Mouse (Mus musculus): ENCODE measurements around the gene Cck. TPM values are rescaled to one million over a fixed set of nuclear protein-coding genes. Genes with fewer than 3 reads are reported as not detected.

The Cck gene
- polyA plus RNA-seq, 1 experiment: not detected

DNA sequence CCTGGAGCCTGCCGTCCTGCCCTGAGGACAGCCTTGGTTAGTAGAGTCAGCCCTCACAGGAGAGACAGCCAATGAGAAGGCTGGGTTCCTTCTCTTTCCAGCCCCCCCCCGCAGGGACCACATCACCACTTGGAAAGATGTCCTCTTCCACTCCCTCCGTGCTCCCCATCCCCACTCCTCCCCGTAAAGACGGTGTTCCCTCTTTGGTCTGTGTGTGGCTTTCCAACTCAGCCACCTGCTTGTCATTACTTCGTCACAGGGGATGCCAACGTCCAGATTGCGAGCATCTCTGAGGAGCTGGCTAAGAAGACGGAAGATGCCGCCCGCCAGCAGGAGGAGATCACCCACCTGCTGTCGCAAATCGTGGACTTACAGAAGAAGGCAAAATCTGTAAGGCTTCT is 49.1 kb downstream of the Cck start:
- H3K4me1 ChIP-seq (ENCODE audit: control insufficient read depth, insufficient read depth, low read length): peaks cover 15% of the 10 kb centered on the region
- H3K27ac ChIP-seq (ENCODE audit: insufficient read depth, low read depth, low read length): no peak overlapping the region
- 76% methylated on average over 13 of the region's 13 CpGs for WGBS
- H3K4me3 ChIP-seq (ENCODE audit: insufficient read depth, low read depth, low read length): no peak overlapping the region
- no peak for TF ChIP-seq POLR2A (IDR thresholded peaks at IDR 0.05; ENCODE audit: insufficient read depth, low read depth, low read length)
- TF ChIP-seq CTCF (IDR thresholded peaks at IDR 0.05; ENCODE audit: insufficient read depth, low read depth, low read length): no peak

DNA sequence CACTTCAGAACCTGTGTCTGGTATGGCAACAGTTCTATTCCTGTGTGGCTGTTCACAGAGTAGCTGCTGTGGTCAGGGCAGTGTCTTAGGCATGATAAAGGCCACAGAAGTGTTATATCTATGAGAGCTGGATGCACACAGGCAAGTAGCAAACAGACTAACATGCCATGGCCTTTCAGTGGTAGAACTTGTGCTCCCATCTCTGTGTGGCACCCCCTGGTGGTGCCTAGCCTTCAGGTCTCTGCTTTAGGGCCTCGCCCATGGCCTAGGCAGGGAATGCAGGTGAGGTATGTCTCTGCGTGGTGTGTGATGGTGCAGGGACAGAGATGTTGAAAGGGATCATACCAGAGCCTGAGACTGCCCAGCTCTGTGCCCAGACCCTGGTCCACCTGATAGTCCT is 50.1 kb downstream of the Cck start:
- TF ChIP-seq POLR2A (IDR thresholded peaks at IDR 0.05; ENCODE audit: insufficient read depth, low read depth, low read length) (no peak), CTCF (IDR thresholded peaks at IDR 0.05; ENCODE audit: insufficient read depth, low read depth, low read length) (no peak)
- WGBS: 88% methylated on average over 2 of the region's 2 CpGs
- H3K4me1 ChIP-seq (ENCODE audit: control insufficient read depth, insufficient read depth, low read length): peaks cover 11% of the 10 kb centered on the region
- no peak overlapping the region for H3K4me3 ChIP-seq (ENCODE audit: insufficient read depth, low read depth, low read length)
- no peak overlapping the region for H3K27ac ChIP-seq (ENCODE audit: insufficient read depth, low read depth, low read length)

DNA sequence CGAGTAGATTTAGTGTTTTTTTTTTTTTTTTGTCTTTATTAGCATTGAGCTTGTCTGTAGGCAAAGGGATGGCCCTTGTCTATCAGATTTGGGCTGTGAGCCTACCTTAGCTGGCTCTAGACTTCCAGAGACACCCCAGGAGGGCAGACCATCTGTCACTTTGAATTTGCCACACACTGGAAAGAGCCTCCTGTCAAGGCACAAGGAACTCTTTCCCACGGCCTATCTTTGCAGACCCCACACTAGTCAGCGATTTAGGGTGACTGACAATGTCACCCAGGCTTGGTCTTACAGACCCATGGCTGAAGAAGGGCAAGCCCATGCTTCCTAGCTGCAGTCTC is 51.2 kb downstream of the Cck start:
- peaks cover 10% of the 10 kb centered on the region for H3K4me1 ChIP-seq (ENCODE audit: control insufficient read depth, insufficient read depth, low read length)
- no peak for TF ChIP-seq CTCF (IDR thresholded peaks at IDR 0.05; ENCODE audit: insufficient read depth, low read depth, low read length)
- H3K27ac ChIP-seq (ENCODE audit: insufficient read depth, low read depth, low read length): no peak overlapping the region
- WGBS: 74% methylated on average over 3 of the region's 3 CpGs
- no peak overlapping the region for H3K4me3 ChIP-seq (ENCODE audit: insufficient read depth, low read depth, low read length)

DNA sequence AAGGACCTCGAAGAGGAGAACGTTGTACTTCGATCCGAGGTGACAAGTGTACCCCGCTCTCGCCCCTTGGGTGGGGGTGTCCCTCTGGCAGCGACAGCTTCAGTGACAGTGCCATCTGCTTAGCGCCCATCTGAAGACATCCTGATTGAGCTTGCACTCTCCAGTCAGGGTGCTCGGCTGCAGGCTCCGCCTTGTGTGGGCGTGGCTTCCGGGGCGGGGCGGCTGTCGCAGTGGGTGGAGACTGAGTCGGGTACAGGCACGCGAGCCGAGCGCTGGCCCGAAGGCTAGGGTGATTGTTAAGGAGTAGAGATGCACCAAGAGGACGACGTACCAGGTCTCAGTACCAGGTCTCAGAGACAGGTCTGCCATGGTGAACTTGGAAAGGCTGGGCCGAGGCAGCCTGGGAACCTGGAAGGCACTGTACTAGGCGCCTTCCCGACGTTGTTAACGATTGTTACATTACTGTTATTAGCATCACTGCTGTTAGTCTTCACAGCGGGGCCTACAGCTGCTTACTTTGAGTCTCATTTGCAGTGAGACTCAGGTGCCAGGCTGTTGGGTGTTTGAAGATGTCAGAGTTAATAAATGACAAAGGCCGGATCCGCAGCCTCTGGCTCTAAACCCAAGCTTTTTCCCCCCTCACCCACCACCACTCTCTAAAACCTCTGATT is 51.7 kb downstream of the Cck start:
- 57% methylated on average over 31 of the region's 31 CpGs for WGBS
- Histone ChIP-seq H3K27ac (ENCODE audit: insufficient read depth, low read depth, low read length) (no peak overlapping the region), H3K4me1 (ENCODE audit: control insufficient read depth, insufficient read depth, low read length) (peaks cover 10% of the 10 kb centered on the region), H3K4me3 (ENCODE audit: insufficient read depth, low read depth, low read length) (no peak overlapping the region)
- TF ChIP-seq POLR2A (IDR thresholded peaks at IDR 0.05; ENCODE audit: insufficient read depth, low read depth, low read length) (no peak), CTCF (IDR thresholded peaks at IDR 0.05; ENCODE audit: insufficient read depth, low read depth, low read length) (no peak)

DNA sequence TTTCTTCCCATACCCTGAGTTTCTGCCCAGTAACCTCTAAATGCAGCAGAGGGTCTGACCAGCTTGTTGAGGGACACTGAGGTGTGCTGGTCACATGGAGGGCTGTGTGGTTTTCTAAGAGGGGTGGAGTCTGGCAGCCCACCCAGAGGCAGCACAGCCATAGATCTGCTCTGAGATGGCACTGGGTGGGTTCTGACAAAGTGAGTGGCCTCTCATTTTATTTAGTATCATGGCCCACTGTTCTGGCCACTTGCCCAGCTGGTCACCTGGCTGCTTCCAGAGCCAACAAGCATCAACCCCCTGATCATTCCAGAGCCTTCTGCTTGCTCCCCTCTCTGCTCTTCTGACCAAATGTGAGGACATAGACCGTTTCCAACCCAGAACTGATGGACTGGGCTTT is 53.3 kb downstream of the Cck start:
- H3K27ac ChIP-seq (ENCODE audit: insufficient read depth, low read depth, low read length): no peak overlapping the region
- H3K4me1 ChIP-seq (ENCODE audit: control insufficient read depth, insufficient read depth, low read length): peaks cover 10% of the 10 kb centered on the region
- TF ChIP-seq CTCF (IDR thresholded peaks at IDR 0.05; ENCODE audit: insufficient read depth, low read depth, low read length): no peak
- TF ChIP-seq POLR2A (IDR thresholded peaks at IDR 0.05; ENCODE audit: insufficient read depth, low read depth, low read length): no peak
- no peak overlapping the region for H3K4me3 ChIP-seq (ENCODE audit: insufficient read depth, low read depth, low read length)
- WGBS: 72% methylated on average over 1 of the region's 1 CpGs

Other genes with a start within 250 kb of the Cck start
- gene Ulk4, start 218.5 kb downstream of the Cck start, polyA plus RNA-seq (2012; ENCODE audit: insufficient read depth, insufficient read length, low replicate concordance, missing spikeins): not detected in 2 replicates
- gene Trak1, start 198.2 kb downstream of the Cck start, polyA plus RNA-seq (2012; ENCODE audit: insufficient read depth, insufficient read length, low replicate concordance, missing spikeins): not detected in 2 replicates
- gene Lyzl4, start 146.4 kb upstream of the Cck start, polyA plus RNA-seq (2012; ENCODE audit: insufficient read depth, insufficient read length, low replicate concordance, missing spikeins): not detected in 2 replicates
- not detected in 2 replicates for gene Vipr1, start 147.0 kb upstream of the Cck start, polyA plus RNA-seq (2012; ENCODE audit: insufficient read depth, insufficient read length, low replicate concordance, missing spikeins)
- gene Sec22c, start 209.8 kb upstream of the Cck start, polyA plus RNA-seq (2012; ENCODE audit: insufficient read depth, insufficient read length, low replicate concordance, missing spikeins): not detected in 2 replicates
- not detected in 2 replicates for gene Ss18l2, start 214.6 kb upstream of the Cck start, polyA plus RNA-seq (2012; ENCODE audit: insufficient read depth, insufficient read length, low replicate concordance, missing spikeins)
- gene Nktr, start 223.5 kb upstream of the Cck start, polyA plus RNA-seq (2012; ENCODE audit: insufficient read depth, insufficient read length, low replicate concordance, missing spikeins): 164 and 673 TPM in 2 replicates